Mouse (Mus musculus) G1E-ER4 (cell line): Measurements from ENCODE around the gene Defb36. TPM values are rescaled to one million over a fixed set of nuclear protein-coding genes. Genes with fewer than 3 reads are reported as not detected.

Experiments used
- GATA1 ChIP-seq: IDR thresholded peaks from one replicate; pipeline ENCODE4 v1.8.0; 2012; ENCODE audit warnings: low read length, inconsistent platforms
- polyA plus RNA-seq: library from polyadenylated mRNA; stranded (reverse); fragments of >175 nt; gene quantifications from 2 replicates; pipeline ENCODE4 v1.2.3, GENCODE M21; 2012

Gene Defb36
- not detected in 2 replicates for polyA plus RNA-seq

DNA sequence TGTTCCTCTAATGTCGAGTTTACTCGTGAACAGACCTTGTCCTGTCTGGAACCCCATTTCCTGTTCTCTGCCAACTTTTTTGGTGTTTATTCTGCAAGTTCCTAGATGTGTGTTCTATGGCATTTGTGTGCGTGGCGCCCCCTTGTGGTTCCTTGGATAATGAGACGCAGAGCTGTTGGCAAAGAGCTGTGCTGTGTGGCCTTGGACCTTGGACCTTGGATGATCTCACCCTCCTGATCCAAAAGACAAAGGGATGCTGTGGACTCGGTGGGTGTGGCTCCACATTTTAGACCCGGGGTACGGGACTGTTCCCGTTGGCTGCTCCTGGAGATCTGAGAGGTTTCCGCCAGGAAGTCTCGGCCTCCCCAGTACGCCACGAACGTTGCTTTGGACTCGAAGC is at the start of gene Defb36:
Defb36 (plus strand) TSS at position 271 of the 400 bp plus-strand sequence.
- no peak for TF ChIP-seq GATA1

DNA sequence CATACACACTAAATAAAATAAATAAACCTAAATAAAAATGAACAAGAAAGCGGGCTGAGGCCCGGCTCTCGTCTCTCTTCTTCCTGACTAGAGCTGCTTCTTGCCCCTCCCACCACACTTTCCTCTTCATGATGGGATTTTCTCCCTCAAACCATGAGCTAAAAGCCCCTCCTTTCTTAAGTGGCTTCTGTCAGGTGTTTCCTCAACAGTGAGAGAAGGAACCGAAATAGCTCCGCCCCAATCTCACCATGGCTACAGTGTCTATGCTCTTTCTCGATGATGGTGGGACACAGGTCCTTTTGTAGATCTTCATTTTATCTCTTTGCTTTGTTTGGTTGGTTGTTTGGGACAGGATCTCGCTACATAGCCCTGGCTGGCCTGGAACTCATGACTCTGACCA is 47.5 kb upstream of the Defb36 start:
- TF ChIP-seq GATA1, result no peak

DNA sequence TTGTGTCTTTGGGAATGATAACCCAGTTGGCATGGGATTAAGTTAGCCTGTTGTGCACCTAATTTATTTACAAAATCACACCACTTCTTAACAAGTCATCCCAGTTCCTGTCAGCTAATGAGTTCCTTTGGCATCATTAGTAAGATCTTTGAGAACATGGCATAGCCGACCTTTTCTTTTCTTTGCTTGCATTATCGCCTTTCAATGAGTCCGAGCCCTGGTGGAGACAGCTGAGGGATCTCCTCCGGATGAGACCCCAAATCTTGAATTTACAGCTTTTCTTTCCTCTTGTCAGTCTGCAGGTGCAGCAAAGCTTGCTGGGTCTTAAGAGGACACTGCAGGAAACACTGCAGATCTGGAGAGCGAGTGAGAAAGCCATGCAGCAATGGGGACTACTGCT is 35.1 kb upstream of the Defb36 start, which contains the start of gene Gm17416:
Gm17416 (plus strand) TSS at position 301 of the 400 bp plus-strand sequence.
- no peak for TF ChIP-seq GATA1

DNA sequence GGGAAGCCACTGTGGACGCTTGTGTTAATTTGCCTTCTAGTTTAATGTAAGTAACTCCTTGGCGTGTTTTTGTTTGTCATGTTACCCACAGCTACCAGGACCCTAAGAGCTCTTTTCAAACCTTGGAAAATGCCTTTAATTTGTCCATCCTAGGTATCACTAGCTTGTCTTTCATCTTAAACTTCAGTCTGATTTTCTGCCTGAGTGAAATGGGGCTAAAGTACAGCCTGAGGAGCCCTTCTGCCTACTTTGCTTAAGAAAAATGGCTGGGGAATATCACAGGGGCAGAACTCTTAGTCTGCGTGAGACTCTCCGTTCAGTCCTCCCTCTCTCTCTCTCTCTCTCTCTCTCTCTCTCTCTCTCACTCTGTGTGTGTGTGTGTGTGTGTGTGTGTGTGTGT is 34.2 kb upstream of the Defb36 start:
- no peak for TF ChIP-seq GATA1

DNA sequence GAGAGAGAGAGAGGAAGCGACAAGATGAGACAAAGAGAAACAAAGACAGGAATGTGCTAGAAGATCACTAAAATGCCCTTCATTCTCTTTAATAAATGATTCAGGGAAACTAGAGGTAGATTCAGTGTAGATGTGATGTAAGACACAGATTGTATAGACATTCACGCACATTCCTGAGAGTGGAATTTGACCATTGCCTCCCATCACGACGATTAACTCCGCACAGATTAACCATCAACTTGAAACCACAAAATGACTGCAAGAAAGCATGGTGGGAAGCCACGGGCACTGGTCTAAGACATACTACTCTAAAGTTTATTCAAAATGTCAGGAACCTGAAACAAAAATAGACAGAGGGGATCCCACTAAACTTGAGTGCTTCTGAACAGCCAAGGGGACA is 33.8 kb upstream of the Defb36 start:
- no peak for TF ChIP-seq GATA1

DNA sequence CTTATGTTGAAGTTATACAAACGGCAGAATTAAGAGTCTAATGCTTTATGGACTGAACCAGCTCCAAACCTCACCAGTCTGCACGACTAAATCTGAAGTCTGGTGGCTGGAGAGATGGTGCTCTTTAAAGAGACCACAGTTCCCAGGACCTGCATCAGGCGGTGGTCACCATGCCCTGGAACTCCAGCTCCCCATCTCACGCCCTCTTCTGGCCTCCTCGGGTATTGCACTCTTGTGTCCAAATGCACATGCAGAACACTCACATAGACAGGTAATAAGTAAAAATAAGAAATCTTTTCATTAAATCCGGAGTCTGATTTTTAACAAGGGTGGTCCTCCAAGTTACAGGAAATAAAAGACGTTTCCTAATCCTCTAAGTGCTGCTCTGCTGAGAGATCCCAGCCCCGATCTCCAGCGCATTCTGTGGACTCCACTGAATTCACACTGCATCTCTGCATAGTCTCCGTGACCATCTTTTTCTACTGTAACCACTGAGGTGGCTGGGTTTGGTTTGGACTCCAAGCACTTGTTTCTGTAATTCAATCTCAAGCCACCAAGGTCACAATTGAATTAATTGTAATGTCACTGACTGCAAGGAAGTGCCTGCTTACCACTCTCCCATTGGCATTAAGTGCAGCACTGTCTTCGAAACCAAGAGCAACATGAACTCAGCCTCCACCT is 31.9 kb upstream of the Defb36 start, which contains the start of gene Defb21:
Defb21 (plus strand) TSS at position 631 of the 681 bp plus-strand sequence.
- no peak for TF ChIP-seq GATA1

DNA sequence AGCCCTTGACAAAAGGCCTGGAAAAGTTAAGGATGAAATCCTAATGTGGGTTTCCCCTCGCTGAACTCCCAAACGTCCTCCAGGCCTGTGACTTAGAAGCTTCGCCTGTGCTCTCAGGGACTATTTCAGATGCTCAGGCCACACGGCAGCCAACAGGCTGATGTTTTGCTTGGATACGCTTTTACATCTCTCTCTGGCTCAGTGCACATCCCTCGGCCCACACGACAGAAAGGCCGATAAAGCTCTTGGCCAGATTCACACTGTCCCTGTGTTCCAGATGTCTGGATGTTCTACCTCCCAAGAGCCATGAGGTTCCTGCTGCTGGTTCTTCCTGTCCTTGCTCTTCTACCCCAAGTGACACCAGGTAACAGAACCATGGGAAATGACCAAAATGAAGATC is 30.6 kb upstream of the Defb36 start:
- no peak for TF ChIP-seq GATA1

DNA sequence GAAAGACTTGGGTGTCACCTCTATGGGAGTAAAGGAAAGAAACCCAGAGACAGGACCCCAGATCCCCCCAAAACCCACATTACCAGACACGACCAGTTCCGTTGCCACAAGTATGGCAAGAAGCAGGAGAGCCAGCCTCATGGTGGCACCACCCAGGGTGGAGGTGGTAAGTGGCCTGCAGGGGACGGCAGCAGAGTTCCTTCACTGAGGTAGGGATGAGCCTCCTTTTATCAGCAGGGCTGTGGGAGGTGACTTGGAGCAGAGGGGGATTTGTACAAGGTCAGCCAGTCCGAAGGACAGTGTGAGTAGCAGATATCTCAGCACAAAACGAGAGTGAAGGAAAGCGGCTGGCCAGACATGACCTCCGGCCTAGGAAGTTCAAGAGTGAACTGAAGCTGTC is 24.0 kb upstream of the Defb36 start, which contains the start of gene Defb19:
Defb19 (minus strand) TSS at position 206 of the 400 bp plus-strand sequence.
- no peak for TF ChIP-seq GATA1

DNA sequence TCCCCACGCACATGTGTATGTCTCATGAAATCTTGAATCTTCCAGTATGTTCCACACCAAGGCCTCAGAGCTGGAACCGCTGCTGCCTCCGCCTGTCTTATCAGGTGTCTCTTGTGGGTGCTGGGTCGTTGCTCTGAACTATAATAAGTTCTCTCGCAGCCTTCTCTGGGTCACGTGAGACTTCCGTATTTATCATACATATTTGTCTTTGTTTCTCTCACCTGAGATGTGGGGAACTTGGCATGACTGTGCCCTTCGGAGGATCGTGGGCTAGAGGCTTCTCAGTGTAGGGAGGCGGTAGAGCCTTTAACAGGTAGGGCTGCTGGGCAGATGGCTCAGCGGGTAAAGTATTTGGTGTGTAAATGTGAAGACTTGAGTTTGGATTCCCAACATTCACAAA is 23.5 kb upstream of the Defb36 start:
- no peak for TF ChIP-seq GATA1

DNA sequence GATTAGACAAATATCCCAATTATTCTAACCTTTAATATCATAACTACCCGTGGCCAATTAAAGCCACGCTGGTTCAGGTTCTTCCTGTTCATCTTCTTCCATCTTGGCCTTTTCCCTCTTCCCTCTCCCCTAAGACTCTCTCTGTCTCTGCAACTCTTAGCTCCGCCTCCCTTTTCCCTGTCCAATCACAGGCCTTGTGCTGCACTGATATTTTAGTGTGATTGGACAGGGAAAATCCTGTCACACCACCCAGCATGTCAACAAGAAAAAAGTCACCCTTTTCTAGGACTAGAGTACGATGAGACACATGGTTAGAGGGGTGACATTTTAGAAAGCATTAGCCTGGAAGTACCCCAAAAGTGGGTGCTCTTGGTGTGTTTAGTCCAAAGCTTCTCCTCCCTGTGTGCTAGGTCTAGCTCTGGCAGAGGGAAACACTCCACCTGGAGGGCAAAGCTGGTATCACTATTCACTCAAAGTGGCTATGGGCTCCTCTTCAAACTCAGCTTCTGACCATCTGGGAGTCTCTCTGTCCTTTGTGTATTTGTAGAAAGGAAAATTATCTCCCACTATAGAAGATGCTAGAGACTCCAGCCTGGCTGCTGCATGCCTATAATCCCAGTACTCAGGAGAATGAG is 17.1 kb upstream of the Defb36 start:
- no peak for TF ChIP-seq GATA1

DNA sequence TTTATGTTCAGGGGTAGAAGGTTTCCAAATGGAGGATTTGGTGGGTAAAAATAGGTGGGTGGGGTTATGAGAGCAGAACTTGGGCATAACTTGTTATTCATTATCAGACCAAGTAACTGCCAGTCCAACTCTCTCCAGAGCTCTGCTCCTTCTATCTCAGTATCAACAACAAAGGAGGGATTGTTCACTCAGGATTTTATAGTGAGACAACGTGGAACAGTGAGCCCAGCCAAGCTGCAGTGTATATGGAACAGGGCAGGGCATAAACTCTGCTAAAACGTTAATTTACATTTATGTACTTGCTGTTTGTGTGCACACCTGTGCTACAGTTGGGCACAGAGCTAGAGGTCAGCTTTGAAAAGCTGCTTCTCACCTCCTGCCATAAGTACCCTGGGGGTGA is 15.7 kb upstream of the Defb36 start:
- no peak for TF ChIP-seq GATA1

DNA sequence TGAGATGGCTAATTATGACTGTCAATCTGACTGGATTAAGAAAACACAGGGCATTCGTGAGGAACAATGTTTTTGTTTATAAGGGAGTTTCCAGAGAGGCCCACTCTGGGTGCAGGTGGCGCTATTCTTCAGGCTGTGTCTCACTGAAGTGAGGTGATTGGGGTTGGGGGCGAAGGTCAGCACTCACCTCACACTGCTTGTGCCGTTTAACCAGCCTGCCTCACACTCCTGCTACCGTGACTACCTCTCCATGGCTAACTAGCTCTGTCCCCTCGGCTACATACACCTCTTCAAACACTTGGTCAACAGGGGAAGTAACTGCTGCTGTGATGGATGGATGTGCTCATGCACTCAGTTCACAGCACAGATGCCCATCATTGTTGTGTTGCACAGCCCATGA is 15.1 kb upstream of the Defb36 start:
- TF ChIP-seq GATA1, result no peak

DNA sequence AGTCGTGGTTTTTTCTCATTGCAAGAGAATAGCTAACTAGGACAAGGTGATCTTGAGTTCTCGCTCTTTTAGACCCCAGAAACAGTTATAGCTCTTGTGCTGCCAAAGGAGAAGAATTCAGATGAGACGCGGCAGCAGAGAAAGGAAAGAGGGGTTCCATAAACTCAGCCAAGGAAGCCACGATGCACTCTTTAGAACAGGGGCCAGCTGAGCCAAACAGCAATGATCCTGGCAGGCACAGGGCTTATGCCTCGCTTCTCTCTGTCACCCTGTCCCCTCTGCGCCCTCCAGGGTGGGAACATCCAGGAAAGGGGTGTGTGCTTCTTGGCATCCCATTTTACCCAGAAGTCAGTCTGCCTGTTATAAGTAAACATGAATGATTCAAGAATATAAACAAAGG is 4.8 kb upstream of the Defb36 start, which contains the start of gene Defb45:
Defb45 (minus strand) TSS at position 101 of the 400 bp plus-strand sequence.
- no peak for TF ChIP-seq GATA1

DNA sequence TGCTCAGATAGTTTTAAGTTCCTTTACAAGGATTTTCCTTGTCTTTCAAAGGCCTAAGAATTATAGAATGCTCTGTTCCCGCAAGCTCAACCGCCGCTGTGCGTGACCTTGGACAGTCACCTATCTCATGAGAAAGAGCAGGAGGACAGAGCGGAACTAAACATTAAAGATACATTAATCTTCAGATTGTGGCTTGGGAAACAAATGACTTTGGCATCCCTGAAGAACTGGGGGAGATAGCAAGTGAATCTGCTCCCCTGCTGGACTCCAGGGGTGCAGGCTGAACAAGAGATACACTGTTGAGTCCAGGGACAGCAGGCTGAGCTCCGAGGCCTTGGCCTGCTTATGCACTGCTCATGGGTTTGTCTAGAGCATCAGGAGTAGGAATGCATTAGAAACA is 4.1 kb upstream of the Defb36 start:
- no peak for TF ChIP-seq GATA1

DNA sequence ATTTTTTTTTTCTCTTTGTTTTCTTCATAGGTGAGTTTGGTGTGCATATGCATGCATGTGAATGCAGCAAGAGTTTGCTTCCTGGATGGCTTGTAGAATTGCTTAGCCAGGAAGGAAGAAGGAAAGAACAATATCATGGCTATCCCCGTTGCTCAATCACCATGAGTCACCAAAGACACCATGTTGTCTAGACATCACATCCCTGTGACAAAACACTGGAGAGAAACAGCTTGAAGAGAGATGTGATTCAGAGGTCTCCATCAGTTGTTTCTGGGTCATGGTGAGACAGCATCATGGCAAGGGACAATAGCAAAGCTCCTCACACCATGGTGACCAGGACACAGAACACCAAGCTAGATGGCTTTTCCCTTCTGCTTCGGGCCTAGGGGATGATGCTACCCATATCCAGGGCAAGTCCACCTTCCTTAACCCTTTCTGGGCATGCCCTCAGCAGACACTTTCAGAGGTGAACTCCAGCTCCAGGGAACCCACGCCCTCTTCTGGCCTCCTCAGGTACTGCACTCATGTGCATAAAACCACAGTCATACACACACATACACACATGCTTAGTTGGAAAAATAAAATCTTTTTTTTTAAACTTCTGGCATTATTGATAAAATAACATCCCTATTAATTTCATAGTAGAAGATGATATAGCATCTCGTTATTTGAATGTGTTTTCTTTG is 2.7 kb upstream of the Defb36 start:
- TF ChIP-seq GATA1, result no peak

DNA sequence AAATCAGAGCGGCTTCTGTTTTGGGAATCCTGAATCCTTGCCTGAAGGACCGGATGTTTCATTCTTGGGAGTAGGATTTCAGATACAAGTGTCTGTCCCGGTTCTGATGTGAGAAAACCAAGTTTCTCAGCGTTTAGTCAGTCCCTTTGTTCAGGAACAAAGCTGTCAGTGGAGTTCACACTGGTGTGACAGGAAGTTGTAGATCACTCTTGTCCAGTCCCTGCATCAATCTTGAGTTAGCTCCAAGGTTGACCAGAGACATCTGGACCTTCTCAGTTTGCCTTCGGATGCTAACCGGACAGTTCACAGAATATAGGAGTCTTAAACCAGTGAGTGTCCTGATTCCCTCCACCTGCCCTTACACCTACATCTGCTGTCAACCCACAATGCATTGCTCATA is 3.6 kb downstream of the Defb36 start:
- TF ChIP-seq GATA1, result no peak
